Mouse (Mus musculus): ENCODE results near the gene Ccdc182.

Ccdc182 gene

GRCm38 (mm10) chr11:88330799-88331198 lies 36.9 kb downstream of the Ccdc182 start:
- DNase-seq: no peak

GRCm38 (mm10) chr11:88331722-88332121 lies 37.9 kb downstream of the Ccdc182 start:
- DNase-seq: no peak

GRCm38 (mm10) chr11:88332309-88332934 lies 38.6 kb downstream of the Ccdc182 start:
- no peak for DNase-seq

GRCm38 (mm10) chr11:88334893-88335292 lies 41.0 kb downstream of the Ccdc182 start:
- no peak for DNase-seq

GRCm38 (mm10) chr11:88337926-88338325 lies 44.1 kb downstream of the Ccdc182 start:
- no peak for DNase-seq

All from cerebellum, adult 11 months (tissue).